Mouse (Mus musculus) left cerebral cortex, adult 2 months (tissue): Measurements from ENCODE around the gene Tmem251. TPM values are rescaled to one million over a fixed set of nuclear protein-coding genes. Genes with fewer than 3 reads are reported as not detected.

ENCODE experiments used
- DNase-seq, 2 experiments: peaks; one replicate each; pipeline ENCODE4 v3.0.0; 2021 to 2022; ENCODE audit warnings: low spot score in 2 of 2, mixed read lengths in 1 of 2; ENCODE audit errors: extremely low spot score in 1 of 2
- H3K27ac ChIP-seq: fragments of 200-600 bp; 2 replicates; pipeline ENCODE4 v1.8.1; 2022
- H3K4me3 ChIP-seq: fragments of 200-600 bp; 2 replicates; pipeline ENCODE4 v1.8.1; 2022
- CTCF ChIP-seq: fragments of 200-600 bp; IDR thresholded peaks from 2 replicates; pipeline ENCODE4 v1.8.1; 2022; ENCODE audit warnings: antibody characterized with exemption, mild to moderate bottlenecking, moderate library complexity
- intact Hi-C: fragments of 180-260 bp; cut with DNase I; formaldehyde crosslinking; loops from one replicate; pipeline ENCODE4 v1.15.1; 2025
- total RNA-seq, 2 experiments: library from RNA; stranded (reverse); gene quantifications; 2 replicates each; pipeline ENCODE4 v1.2.3; 2021

Tmem251 gene
- total RNA-seq, 2 experiments from 2014 or later: 5.6 to 5.7 TPM

DNA sequence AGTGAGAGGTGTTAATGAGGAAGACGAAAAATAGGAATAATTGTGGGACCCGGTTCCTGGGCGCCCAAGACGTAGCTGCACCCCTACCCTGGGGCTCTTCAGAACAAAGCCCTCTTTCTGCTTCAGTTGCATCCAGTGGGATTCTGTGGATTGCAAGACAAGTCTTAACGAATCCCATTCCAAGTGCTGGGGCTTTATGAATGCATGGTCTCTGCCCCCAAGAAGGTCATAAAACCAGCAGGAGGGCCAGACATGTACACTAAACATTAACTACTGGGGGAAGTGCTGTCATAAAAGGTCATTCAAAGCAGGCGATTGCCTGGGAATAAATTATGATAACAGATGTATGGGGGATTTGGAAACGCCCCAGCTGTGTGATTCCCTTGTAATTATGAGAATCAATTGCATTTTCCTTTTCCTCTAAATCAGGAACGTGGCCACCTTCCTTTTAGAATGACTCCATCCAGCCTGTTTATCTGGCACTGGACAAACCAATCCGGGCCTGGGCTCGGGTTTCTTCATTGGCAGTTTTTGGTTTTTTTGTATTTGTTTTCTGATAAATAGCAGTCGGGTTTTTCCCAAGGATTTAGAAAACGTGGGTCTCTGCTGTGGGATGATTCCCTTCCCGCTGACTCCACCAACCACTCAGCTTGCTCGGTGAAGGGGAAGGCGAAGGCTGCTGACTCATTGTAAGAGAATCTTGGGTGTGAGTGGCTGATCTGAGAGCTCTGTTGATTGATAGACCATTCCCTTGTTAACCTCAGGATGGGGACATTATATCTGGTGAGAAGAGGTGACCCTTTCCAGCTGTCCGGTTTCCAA lies 12.6 kb upstream of the Tmem251 start:
- intact Hi-C loops: no loop called here
- Histone ChIP-seq H3K4me3 (peak overlapping the region; percentile 27), H3K27ac (peak overlapping the region; percentile 4; the same call in 1 of the 2 replicates)
- no peak for DNase-seq
- no peak for TF ChIP-seq CTCF

- H3K4me3 ChIP-seq: no peak overlapping the region
- peak in 1 of 2 experiments; percentile 49 for DNase-seq
- intact Hi-C loops: no loop called here
- peak; percentile 59 for TF ChIP-seq CTCF
- H3K27ac ChIP-seq: no peak overlapping the region
Measured at GRCm38 (mm10) chr12:102733381-102733780, 10.2 kb upstream of the Tmem251 start.

DNA sequence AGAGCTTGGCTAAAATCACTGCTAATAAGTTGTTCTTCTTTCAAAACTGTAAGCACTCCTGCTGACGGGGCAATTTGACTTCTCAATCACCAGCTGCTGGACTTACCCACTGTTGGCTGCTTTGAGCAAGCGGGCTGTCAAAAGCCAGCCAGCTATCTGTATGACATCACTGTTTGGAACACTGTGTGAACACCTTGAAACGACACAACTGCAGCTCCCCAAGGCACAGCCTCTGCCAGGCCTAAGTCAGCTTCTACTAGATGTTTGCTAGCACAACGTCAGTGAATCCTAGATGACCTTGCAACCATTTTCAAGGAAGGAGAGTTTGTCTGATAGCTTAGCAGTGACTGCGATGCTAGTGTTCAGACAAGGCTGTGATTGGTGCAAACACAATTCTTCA lies 4.5 kb upstream of the Tmem251 start:
- intact Hi-C loops: no loop called here
- DNase-seq: no peak
- no peak for TF ChIP-seq CTCF
- H3K27ac ChIP-seq: no peak overlapping the region
- no peak overlapping the region for H3K4me3 ChIP-seq

DNA sequence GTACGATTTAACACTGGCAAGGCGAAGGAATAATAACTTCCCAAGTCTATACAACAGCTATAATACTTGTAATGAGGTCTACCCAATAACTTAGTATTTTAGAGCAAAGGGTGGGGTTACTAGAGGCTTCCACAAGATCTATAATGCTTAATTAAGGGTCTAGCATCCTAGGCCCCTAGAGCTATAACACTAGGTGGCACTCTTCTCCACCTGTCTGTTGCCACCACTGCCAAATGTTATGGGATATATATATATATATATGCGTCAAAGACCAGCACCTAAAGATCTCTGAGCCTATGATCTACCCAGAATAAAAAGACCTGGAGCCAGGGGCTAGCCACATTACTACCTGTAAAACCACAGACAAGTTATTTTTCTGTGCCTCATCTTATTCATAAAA lies 3.3 kb upstream of the Tmem251 start:
- DNase-seq: no peak
- peak; percentile 64 for TF ChIP-seq CTCF
- Histone ChIP-seq H3K27ac (no peak overlapping the region), H3K4me3 (no peak overlapping the region)
- intact Hi-C loops: no loop called here

GRCm38 (mm10) chr12:102742056-102742455 lies 1.5 kb upstream of the Tmem251 start:
- no peak for TF ChIP-seq CTCF
- Histone ChIP-seq H3K4me3 (peak overlapping the region; percentile 62), H3K27ac (no peak overlapping the region; the same call in 1 of the 2 replicates)
- intact Hi-C loops: no loop called here
- no peak for DNase-seq

DNA sequence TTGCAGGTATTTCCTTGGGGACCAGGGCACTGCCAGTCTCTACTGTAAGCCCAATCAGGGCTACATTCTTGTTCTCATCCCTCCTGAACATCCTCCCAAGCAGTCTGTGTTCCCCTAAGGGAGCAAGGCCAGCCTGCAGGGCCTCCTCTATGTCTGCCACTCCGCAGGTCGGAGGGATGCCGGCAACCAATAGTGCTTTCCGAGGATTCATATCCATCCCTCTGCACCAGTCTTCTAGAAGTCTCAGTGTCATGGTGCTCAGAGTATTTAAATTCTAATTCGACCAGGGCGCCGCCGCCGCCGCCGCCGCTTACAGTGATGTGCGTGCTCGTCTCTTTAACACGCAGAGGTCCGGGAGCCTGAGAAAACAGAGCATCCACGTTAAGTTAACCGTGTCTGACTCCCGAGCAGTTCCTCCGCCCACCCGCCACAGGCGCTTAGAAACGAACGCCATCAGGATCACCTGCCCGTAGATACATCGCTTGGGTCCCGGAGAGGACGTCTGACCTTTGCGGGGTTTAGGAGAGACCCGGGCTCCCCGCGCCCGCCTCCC lies 450 bp upstream of the Tmem251 start:
- no peak for DNase-seq

GRCm38 (mm10) chr12:102744839-102745238 lies 1.3 kb downstream of the Tmem251 start:
- DNase-seq: no peak
- H3K4me3 ChIP-seq: peak overlapping the region; percentile 62
- intact Hi-C loops: no loop called here
- no peak; the same call in 1 of the 2 replicates for TF ChIP-seq CTCF
- no peak overlapping the region for H3K27ac ChIP-seq

More for the DNA sequence above, 450 bp upstream of the Tmem251 start:
- intact Hi-C loops: no loop called here
- Histone ChIP-seq H3K4me3 (peak overlapping the region; percentile 62), H3K27ac (peak overlapping the region; percentile 88)
- TF ChIP-seq CTCF: no peak

GRCm38 (mm10) chr12:102748256-102748655 lies 4.7 kb downstream of the Tmem251 start:
- intact Hi-C loops: no loop called here
- TF ChIP-seq CTCF: no peak
- no peak for DNase-seq
- H3K27ac ChIP-seq: no peak overlapping the region
- H3K4me3 ChIP-seq: no peak overlapping the region

GRCm38 (mm10) chr12:102756304-102756703 lies 12.7 kb downstream of the Tmem251 start:
- no peak overlapping the region; the same call in 1 of the 2 replicates for H3K4me3 ChIP-seq
- no peak for DNase-seq
- no peak overlapping the region for H3K27ac ChIP-seq
- peak; percentile 41 for TF ChIP-seq CTCF
- intact Hi-C loops: loop anchor here (10.0 kb wide), 1 partner anchor 308 kb away; no protein-coding TSS in a partner anchor

- peak overlapping the region; percentile 94 for H3K4me3 ChIP-seq
- peak overlapping the region; percentile 72 for H3K27ac ChIP-seq
- TF ChIP-seq CTCF: no peak
- intact Hi-C loops: loop anchor here (10.0 kb wide), 1 partner anchor 308 kb away; no protein-coding TSS in a partner anchor
- DNase-seq: no peak
Measured at GRCm38 (mm10) chr12:102757055-102757688, 13.6 kb downstream of the Tmem251 start.

- peak within 1 kb of the TSS; percentile 87 for H3K27ac ChIP-seq
- peak; percentile 95 to 96 for DNase-seq
- peak; percentile 53 for TF ChIP-seq CTCF
- H3K4me3 ChIP-seq: peak within 1 kb of the TSS; percentile 94
- intact Hi-C loops: loop anchor here (10.0 kb wide), 1 partner anchor 307 kb away; no protein-coding TSS in a partner anchor
Measured at GRCm38 (mm10) chr12:102757689-102758402, 14.3 kb downstream of the Tmem251 start, which contains the start of the genes Gm28051, Gon7 and Ubr7. Gene Gm28051 (minus strand): TSS chr12:102757765. Gene Gon7 (minus strand): TSS chr12:102757803. Gene Ubr7 (plus strand): TSS chr12:102757967.
